Mouse (Mus musculus): ENCODE data around the gene Sult2a4. TPM values are rescaled to one million over a fixed set of nuclear protein-coding genes. Genes with fewer than 3 reads are reported as not detected.

Sult2a4 gene
- polyA plus RNA-seq (2012; fragmentation: generic; extraction: Trizol), result not detected

GRCm38 (mm10) chr7:13989507-13989906 lies at the start of gene Sult2a4:
Sult2a4 (minus strand) TSS chr7:13989607.

Other genes starting within 250 kb of the Sult2a4 start
- not detected for gene Sult2a1, start 152.2 kb downstream of the Sult2a4 start, polyA plus RNA-seq (2012; fragmentation: generic; extraction: Trizol)
- gene Sult2a3, start 133.4 kb upstream of the Sult2a4 start, polyA plus RNA-seq (2012; fragmentation: generic; extraction: Trizol), result not detected

Data from C3H10T1/2 (cell line).